ENCODE assay signal across 10 mouse cellular contexts in the genomic region with DNA sequence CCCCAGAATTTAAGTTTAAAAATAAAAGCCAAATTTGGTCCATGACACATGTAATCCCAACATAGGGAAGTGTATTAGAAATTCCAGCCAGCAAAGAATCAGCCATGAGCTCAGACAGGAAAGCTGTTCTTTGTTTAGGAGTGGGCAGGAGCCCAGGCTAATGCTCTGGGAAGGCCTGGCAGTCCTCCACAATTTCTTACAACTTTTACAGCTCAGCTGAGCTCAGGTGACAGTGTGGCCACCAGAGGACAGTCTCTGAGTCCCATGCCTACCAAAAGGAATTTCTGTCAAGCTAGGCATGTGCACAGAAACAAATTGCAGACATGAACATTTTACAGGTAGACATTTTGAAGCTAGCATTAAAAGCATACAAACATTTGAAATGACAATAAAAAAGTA.
A peak's percentile ranks its signal among the peaks of the same experiment; 100 is the strongest.
DNase-seq lines count a peak whose midpoint lies in the region; ATAC-seq and TF ChIP-seq lines count a peak whose summit lies in the region.
"Had no signal": no experiment of that assay in that cellular context is flagged by ENCODE, and none has a peak within 500 bp of the region (broad histone marks: within the 10 kb centered on the region; RNA-seq: fewer than 3 reads in every experiment).

No protein-coding gene starts in this region.

- no peak overlapping the region for H3K9ac ChIP-seq in midbrain, postnatal 0 days (replicated peaks; ENCODE audit: low read length, poor library complexity, severe bottlenecking)
- H3K9ac ChIP-seq in midbrain, embryonic 11.5 days (ENCODE audit: low read length), result no peak overlapping the region

- TF ChIP-seq CTCF in midbrain, postnatal 0 days (IDR thresholded peaks at IDR 0.05), result peak; percentile 37

- H3K4me2 ChIP-seq in midbrain, postnatal 0 days (ENCODE audit: low read depth, low read length, poor library complexity, severe bottlenecking), result no peak overlapping the region
- H3K4me2 ChIP-seq in midbrain, embryonic 11.5 days, result no peak overlapping the region

- H3K4me1 ChIP-seq in midbrain, postnatal 0 days (ENCODE audit: insufficient read depth, low read length), result no peaks in the 10 kb centered on the region
- H3K4me1 ChIP-seq in midbrain, embryonic 11.5 days (ENCODE audit: control insufficient read depth, insufficient read depth, low read length), result peaks cover 2% of the 10 kb centered on the region; the same call in 1 of the 2 replicates

- no peaks in the 10 kb centered on the region for H3K9me3 ChIP-seq in midbrain, postnatal 0 days (ENCODE audit: low read length)
- H3K9me3 ChIP-seq in midbrain, embryonic 11.5 days (ENCODE audit: control insufficient read depth, low read length), result no peaks in the 10 kb centered on the region

- no peak overlapping the region for H3K4me3 ChIP-seq in midbrain, postnatal 0 days (ENCODE audit: low read depth, low read length)
- H3K4me3 ChIP-seq in midbrain, embryonic 11.5 days (ENCODE audit: low read depth, low read length), result no peak overlapping the region

- DNase-seq in heart, adult 8-10 months (ENCODE audit: low spot score), result peak; percentile 57
- DNase-seq in heart, postnatal 25 days (ENCODE audit: low spot score), result no peak
- no peak for DNase-seq in midbrain, postnatal 0 days (ENCODE audit: low spot score)
- no peak for DNase-seq in midbrain, embryonic 11.5 days (ENCODE audit: low spot score, missing footprints)
- DNase-seq in heart, postnatal 14 days, result peak; percentile 37 to 51
- DNase-seq in ovary, postnatal 10 days (ENCODE audit: low spot score), result no peak
- no peak for DNase-seq in urinary bladder, adult 2 months (ENCODE audit: low spot score)
- DNase-seq in adrenal gland, postnatal 10 days, result no peak
- DNase-seq: cerebellum, adult 8-10 months; liver had no signal

- peaks cover 8% of the 10 kb centered on the region; the same call in 1 of the 2 replicates for H3K36me3 ChIP-seq in midbrain, postnatal 0 days (ENCODE audit: insufficient read depth, low read length)
- H3K36me3 ChIP-seq in midbrain, embryonic 11.5 days (ENCODE audit: control insufficient read depth, insufficient read depth, low read length), result no peaks in the 10 kb centered on the region

- ATAC-seq in midbrain, postnatal 0 days (ENCODE audit: low FRiP score), result no peak
- ATAC-seq in midbrain, embryonic 11.5 days (ENCODE audit: low FRiP score), result no peak

- H3K27me3 ChIP-seq in midbrain, postnatal 0 days (ENCODE audit: insufficient read depth, low read length), result no peaks in the 10 kb centered on the region
- no peaks in the 10 kb centered on the region for H3K27me3 ChIP-seq in midbrain, embryonic 11.5 days (ENCODE audit: control insufficient read depth, insufficient read depth, low read length)

- intact Hi-C loops in heart, postnatal 25 days (cut with DNase I), result loop anchor here (5.0 kb wide), 2 partner anchors 42 to 117 kb away; no protein-coding TSS in a partner anchor
- intact Hi-C loops in heart, postnatal 14 days (cut with DNase I), result loop anchor here (5.0 kb wide), 1 partner anchor 37 kb away; no protein-coding TSS in a partner anchor

- no peak overlapping the region for H3K27ac ChIP-seq in midbrain, postnatal 0 days (ENCODE audit: low read depth, low read length)
- no peak overlapping the region for H3K27ac ChIP-seq in midbrain, embryonic 11.5 days (ENCODE audit: low read depth, low read length)

Comparison
In these comparisons a context has a peak if more than half of its experiments do, and no peak if none do; other contexts are left out.
1. DNase-seq: peak in heart, adult 8-10 months (single experiment) and heart, postnatal 14 days (2 of 2); none in heart, postnatal 25 days (single experiment), midbrain, postnatal 0 days (single experiment), midbrain, embryonic 11.5 days (single experiment), ovary, postnatal 10 days (single experiment), urinary bladder, adult 2 months (single experiment) and adrenal gland, postnatal 10 days (single experiment).